Mouse (Mus musculus): ENCODE data around the gene Gak. TPM values are rescaled to one million over a fixed set of nuclear protein-coding genes. Genes with fewer than 3 reads are reported as not detected.
A peak's percentile ranks its signal among the peaks of the same experiment; 100 is the strongest.

Gene Gak
- polyA plus RNA-seq, 1 experiment = 84.9 TPM

DNA sequence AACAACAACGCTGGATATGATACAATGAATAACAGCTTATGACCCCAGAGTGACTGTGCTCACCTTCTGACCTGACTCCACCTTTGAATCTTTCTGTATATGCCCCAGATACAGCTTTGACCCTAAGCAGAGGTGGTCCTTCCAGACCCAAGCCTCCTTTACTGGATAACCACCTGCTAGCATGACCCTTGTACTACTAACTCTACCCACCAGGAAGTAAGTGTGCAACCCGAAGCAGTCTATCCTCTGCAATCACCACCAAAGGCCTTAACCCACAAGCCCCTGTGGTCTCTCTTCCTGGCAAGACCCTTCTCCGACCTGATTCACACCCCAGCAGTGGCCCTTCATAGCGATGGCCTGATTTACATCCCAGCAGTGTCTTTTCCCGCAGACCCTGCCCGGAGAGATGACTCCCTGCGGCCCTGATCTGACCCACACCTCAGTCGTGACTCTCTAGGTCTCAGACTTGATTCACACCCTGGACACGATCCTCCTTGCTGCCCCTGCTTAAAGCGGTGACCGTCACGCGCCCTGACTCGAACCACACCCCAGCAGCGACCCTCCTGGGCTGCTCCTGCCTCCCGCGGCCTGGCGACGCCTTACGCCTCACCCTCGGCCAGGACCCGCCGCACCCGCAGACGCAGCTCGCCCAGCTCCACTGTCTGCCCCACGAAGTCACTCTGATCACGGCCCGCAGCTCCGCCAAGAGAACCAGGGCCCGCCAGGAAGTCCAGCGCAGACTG is 493 bp downstream of the Gak start:
- Histone ChIP-seq H3K27ac (ENCODE audit: insufficient read depth, low read length) (peak overlapping the region; percentile 81), H3K4me3 (ENCODE audit: insufficient read depth, low read length) (peak overlapping the region; percentile 82), H3K4me1 (ENCODE audit: control insufficient read depth, insufficient read depth, low read length) (peaks cover 7% of the 10 kb centered on the region; the same call in 1 of the 2 replicates)
- TF ChIP-seq POLR2A (IDR thresholded peaks at IDR 0.05; ENCODE audit: extremely low read depth, insufficient read depth, low read length) = no peak
- TF ChIP-seq CTCF (IDR thresholded peaks at IDR 0.05; ENCODE audit: extremely low read depth, insufficient read depth, low read length) = no peak

DNA sequence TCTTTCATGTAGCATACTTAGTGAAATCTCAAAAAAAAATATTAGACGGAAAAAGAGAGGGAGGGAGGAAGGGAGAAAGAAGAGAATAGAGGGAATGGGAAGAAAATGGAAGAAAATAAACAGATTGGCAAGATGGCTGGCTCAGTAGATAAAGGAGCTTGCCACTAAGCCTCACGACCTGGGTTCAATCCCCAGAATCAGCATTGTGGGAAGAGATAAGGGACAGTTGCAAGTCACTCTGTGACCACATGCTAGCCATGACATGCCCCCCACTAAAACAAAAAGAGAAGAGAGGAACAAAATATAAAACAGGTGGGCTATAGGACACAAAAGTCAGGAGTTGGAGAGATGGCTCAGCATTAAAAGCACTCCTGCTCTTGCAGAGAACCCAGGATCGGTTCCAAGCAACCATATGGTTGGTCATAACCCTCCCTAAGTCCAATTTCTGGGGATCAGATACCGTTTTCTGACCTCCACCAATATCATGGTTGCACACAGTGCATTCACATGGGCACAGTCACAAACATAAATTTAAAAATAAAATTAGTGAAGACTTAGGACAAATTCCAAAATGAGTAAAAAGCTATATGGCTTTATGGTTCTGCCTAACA is 3.4 kb downstream of the Gak start:
- Histone ChIP-seq H3K4me3 (ENCODE audit: insufficient read depth, low read length) (no peak overlapping the region), H3K27ac (ENCODE audit: insufficient read depth, low read length) (no peak overlapping the region), H3K4me1 (ENCODE audit: control insufficient read depth, insufficient read depth, low read length) (peaks cover 13% of the 10 kb centered on the region; the same call in 1 of the 2 replicates)
- TF ChIP-seq POLR2A (IDR thresholded peaks at IDR 0.05; ENCODE audit: extremely low read depth, insufficient read depth, low read length) (no peak), CTCF (IDR thresholded peaks at IDR 0.05; ENCODE audit: extremely low read depth, insufficient read depth, low read length) (no peak)

DNA sequence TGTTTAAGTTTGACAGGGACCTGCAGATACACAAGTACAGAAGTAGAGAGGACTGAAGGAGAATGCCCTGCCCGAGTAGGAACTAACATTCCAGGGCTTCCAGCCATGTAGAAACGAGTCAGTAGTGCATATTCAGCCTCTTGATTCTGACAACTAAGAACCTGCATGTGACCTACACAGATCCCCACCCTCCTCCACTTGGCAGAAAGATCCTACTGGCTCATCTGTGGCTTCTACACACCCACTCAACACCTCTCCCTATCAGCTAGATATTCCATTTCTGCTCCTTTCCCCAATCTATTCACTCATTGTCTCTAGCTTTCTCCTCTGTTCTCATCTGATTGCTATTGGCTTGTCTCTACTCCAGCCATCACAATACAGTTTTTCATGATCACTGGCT is 7.7 kb downstream of the Gak start:
- H3K4me3 ChIP-seq (ENCODE audit: insufficient read depth, low read length) = no peak overlapping the region
- no peak overlapping the region for H3K27ac ChIP-seq (ENCODE audit: insufficient read depth, low read length)
- H3K4me1 ChIP-seq (ENCODE audit: control insufficient read depth, insufficient read depth, low read length) = peaks cover 6% of the 10 kb centered on the region; the same call in 1 of the 2 replicates
- TF ChIP-seq POLR2A (IDR thresholded peaks at IDR 0.05; ENCODE audit: extremely low read depth, insufficient read depth, low read length) (no peak), CTCF (IDR thresholded peaks at IDR 0.05; ENCODE audit: extremely low read depth, insufficient read depth, low read length) (no peak)

DNA sequence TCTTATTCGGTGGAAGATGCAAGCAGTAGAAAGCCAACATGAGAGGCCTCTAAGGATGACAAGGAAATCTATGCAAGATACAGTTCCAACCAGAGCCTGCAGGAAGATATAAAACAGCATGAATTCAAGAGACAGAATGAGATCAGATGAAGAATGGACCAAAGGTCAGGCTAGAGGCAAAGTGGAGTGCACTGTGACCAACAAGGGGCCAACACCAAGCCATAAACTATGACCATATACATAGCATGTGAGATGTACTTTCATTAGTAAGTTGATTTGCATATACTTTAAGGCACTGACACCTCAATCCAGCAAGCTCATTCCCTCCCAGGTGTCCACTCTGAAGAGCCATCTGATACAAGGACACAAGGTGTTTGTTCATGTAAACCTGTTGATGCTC is 19.1 kb downstream of the Gak start:
- Histone ChIP-seq H3K4me3 (ENCODE audit: insufficient read depth, low read length) (no peak overlapping the region), H3K4me1 (ENCODE audit: control insufficient read depth, insufficient read depth, low read length) (no peaks in the 10 kb centered on the region; the same call in 1 of the 2 replicates), H3K27ac (ENCODE audit: insufficient read depth, low read length) (no peak overlapping the region)
- TF ChIP-seq CTCF (IDR thresholded peaks at IDR 0.05; ENCODE audit: extremely low read depth, insufficient read depth, low read length) (no peak), POLR2A (IDR thresholded peaks at IDR 0.05; ENCODE audit: extremely low read depth, insufficient read depth, low read length) (no peak)

DNA sequence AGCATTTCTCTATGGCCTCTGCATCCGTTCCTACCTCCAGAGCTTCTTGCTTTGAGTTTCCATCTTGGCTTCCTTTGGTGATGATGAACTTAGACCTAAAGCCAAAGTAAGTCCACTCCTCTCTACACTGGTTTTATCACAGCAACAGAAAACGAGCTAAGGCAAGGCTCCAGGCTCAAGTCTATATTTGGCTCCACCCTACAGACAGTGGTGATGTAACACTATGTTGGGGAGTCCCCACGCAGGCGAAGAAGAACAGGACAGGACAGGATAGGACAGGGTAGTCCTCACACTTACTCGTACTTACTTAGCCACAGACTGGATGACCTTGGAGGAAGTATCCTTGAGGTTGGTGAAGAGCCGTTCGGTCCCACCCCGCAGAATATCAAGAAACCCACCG is 27.0 kb downstream of the Gak start:
- Histone ChIP-seq H3K27ac (ENCODE audit: insufficient read depth, low read length) (no peak overlapping the region), H3K4me1 (ENCODE audit: control insufficient read depth, insufficient read depth, low read length) (peaks cover 3% of the 10 kb centered on the region; the same call in 1 of the 2 replicates), H3K4me3 (ENCODE audit: insufficient read depth, low read length) (no peak overlapping the region)
- TF ChIP-seq POLR2A (IDR thresholded peaks at IDR 0.05; ENCODE audit: extremely low read depth, insufficient read depth, low read length) = no peak
- no peak for TF ChIP-seq CTCF (IDR thresholded peaks at IDR 0.05; ENCODE audit: extremely low read depth, insufficient read depth, low read length)

DNA sequence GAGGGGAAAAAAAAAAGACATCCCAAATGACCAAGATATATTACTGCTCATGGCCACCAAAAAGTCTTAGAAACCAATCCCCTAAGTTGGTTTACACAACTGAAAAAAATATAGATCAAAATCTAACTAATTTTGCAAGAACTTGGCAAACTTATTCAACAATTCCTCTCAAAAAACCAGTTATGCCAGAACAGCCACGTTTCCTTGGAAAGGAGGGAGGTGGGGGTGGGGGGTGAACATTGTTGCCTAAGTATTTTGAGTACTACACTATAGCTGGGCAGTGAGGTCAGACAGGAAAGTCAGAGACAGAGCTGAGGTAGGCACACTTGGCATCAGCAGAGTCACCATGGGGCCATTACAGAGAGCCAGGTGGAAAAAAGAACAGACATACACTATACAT is 29.6 kb downstream of the Gak start:
- peaks cover 3% of the 10 kb centered on the region; the same call in 1 of the 2 replicates for H3K4me1 ChIP-seq (ENCODE audit: control insufficient read depth, insufficient read depth, low read length)
- TF ChIP-seq CTCF (IDR thresholded peaks at IDR 0.05; ENCODE audit: extremely low read depth, insufficient read depth, low read length) = no peak
- no peak for TF ChIP-seq POLR2A (IDR thresholded peaks at IDR 0.05; ENCODE audit: extremely low read depth, insufficient read depth, low read length)
- H3K4me3 ChIP-seq (ENCODE audit: insufficient read depth, low read length) = no peak overlapping the region
- H3K27ac ChIP-seq (ENCODE audit: insufficient read depth, low read length) = no peak overlapping the region

DNA sequence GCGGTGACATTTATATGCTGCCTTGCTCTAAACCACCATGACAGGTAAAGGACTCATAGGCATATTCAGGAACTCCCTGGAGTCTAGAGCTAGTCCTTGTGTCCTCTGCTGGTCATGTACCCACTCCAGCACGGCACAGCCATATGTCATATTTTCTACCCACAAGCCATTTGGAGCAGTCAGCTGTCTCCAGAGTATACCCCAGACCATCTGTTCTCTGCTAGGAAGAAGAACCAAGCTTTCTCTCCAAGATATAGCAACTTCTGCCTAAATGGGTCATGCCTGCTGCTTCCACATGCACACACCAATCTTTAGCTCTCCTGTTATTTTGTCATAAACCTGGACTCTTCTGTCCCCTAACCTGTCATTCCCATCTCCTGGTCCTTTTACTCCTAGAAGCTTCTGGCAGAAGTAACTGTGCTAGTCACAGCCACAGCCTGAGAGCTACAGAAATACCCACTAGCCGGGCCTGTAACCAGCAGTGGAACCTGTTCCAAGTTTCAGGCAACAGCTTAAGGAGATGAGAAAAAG is 48.1 kb downstream of the Gak start:
- TF ChIP-seq POLR2A (IDR thresholded peaks at IDR 0.05; ENCODE audit: extremely low read depth, insufficient read depth, low read length) = no peak
- no peak for TF ChIP-seq CTCF (IDR thresholded peaks at IDR 0.05; ENCODE audit: extremely low read depth, insufficient read depth, low read length)
- Histone ChIP-seq H3K4me1 (ENCODE audit: control insufficient read depth, insufficient read depth, low read length) (peaks cover 2% of the 10 kb centered on the region), H3K4me3 (ENCODE audit: insufficient read depth, low read length) (no peak overlapping the region), H3K27ac (ENCODE audit: insufficient read depth, low read length) (peak overlapping the region; percentile 14; the same call in 1 of the 2 replicates)

DNA sequence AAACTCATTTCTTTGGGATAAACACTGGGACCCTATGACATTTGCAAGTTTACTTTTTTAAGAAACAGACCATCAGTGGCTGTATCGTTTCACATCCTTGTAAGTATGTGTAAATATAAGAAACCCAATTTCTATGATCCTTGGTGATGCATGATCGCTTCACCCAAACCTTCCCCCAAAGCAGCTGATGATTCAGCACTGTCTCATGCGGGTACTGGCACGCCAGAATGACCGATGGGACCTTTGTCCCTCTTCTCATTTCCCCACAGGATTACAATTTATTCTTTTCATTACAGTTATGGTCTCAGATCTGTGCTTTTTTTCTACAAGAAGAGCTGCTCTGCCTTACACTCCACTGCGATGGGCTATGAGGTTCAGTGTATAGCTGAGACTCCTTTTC is 56.5 kb downstream of the Gak start:
- no peak overlapping the region for H3K4me3 ChIP-seq (ENCODE audit: insufficient read depth, low read length)
- H3K27ac ChIP-seq (ENCODE audit: insufficient read depth, low read length) = no peak overlapping the region
- H3K4me1 ChIP-seq (ENCODE audit: control insufficient read depth, insufficient read depth, low read length) = no peaks in the 10 kb centered on the region
- TF ChIP-seq POLR2A (IDR thresholded peaks at IDR 0.05; ENCODE audit: extremely low read depth, insufficient read depth, low read length) = no peak
- TF ChIP-seq CTCF (IDR thresholded peaks at IDR 0.05; ENCODE audit: extremely low read depth, insufficient read depth, low read length) = no peak

DNA sequence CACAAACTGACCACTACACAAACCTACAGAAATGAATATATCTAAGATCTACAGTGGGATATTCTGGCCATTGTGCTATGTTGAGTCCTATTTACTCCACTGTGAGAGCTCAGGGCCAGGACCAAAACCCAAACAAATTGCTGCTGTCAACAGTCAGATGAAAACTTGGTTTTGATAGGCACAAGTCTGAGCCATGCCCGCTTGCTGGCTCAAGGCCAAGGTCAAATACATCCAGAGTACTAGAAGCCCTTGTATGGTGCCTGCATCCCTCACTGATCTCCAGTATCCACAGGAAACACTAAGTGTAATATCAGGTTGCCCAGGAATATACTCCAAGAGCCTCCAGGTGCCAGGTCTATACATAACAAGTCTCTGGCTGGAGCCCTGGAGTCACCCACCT is 58.6 kb downstream of the Gak start:
- TF ChIP-seq POLR2A (IDR thresholded peaks at IDR 0.05; ENCODE audit: extremely low read depth, insufficient read depth, low read length) (no peak), CTCF (IDR thresholded peaks at IDR 0.05; ENCODE audit: extremely low read depth, insufficient read depth, low read length) (no peak)
- H3K4me1 ChIP-seq (ENCODE audit: control insufficient read depth, insufficient read depth, low read length) = no peaks in the 10 kb centered on the region
- H3K27ac ChIP-seq (ENCODE audit: insufficient read depth, low read length) = no peak overlapping the region
- H3K4me3 ChIP-seq (ENCODE audit: insufficient read depth, low read length) = no peak overlapping the region

DNA sequence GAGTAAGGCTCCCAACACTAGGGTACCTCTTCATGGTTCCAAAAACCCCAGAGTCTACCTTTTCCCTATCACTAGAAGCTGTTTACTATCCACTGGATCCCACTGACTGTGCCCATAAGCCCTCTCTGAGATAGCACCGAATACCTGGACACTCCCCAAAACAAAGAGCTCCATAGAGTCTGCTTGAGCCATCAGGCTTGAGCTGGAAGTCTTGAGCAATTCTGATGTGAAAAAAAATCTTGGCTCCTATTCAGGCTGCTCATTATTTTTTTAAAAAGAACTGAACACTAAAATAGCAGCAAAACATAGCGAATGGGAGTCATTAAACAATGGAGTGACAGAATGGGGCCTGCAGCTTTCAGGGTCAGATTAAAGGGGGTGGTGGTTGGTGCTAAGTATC is 62.5 kb downstream of the Gak start:
- Histone ChIP-seq H3K4me1 (ENCODE audit: control insufficient read depth, insufficient read depth, low read length) (no peaks in the 10 kb centered on the region), H3K27ac (ENCODE audit: insufficient read depth, low read length) (no peak overlapping the region), H3K4me3 (ENCODE audit: insufficient read depth, low read length) (no peak overlapping the region)
- no peak for TF ChIP-seq POLR2A (IDR thresholded peaks at IDR 0.05; ENCODE audit: extremely low read depth, insufficient read depth, low read length)
- TF ChIP-seq CTCF (IDR thresholded peaks at IDR 0.05; ENCODE audit: extremely low read depth, insufficient read depth, low read length) = no peak
